Mouse (Mus musculus): ENCODE data around the gene Map4k2. TPM values are rescaled to one million over a fixed set of nuclear protein-coding genes. Genes with fewer than 3 reads are reported as not detected.
"Not testable (repeated sequence)": the region's sequence is repeated elsewhere in the genome, so short reads cannot be mapped to it uniquely, and the experiment has no call there.

Map4k2 gene
- polyA plus RNA-seq, 1 experiment from 2014 or later: 6.8 TPM

GRCm38 (mm10) chr19:6306137-6306551, 34.8 kb upstream of the Map4k2 start, which contains the start of gene Cdc42bpg:
Cdc42bpg (plus strand) TSS chr19:6306456.
- H3K36me3 ChIP-seq (ENCODE audit: inconsistent target): no peaks in the 10 kb centered on the region
- 5% methylated on average over 28 of the region's 38 CpGs for WGBS (ENCODE audit: missing documents)
- peak within 1 kb of the TSS; percentile 17 for H3K4me3 ChIP-seq (ENCODE audit: inconsistent target)
- H3K79me2 ChIP-seq (ENCODE audit: inconsistent target): no peaks in the 10 kb centered on the region
- H3K27ac ChIP-seq: peak within 1 kb of the TSS; percentile 29; the same call in 1 of the 2 replicates

GRCm38 (mm10) chr19:6306586-6306985, 34.3 kb upstream of the Map4k2 start:
- under 1% methylated on average over 28 of the region's 34 CpGs for WGBS (ENCODE audit: missing documents)
- Histone ChIP-seq H3K79me2 (ENCODE audit: inconsistent target) (no peaks in the 10 kb centered on the region), H3K36me3 (ENCODE audit: inconsistent target) (no peaks in the 10 kb centered on the region), H3K4me3 (ENCODE audit: inconsistent target) (peak overlapping the region; percentile 16), H3K27ac (no peak overlapping the region)

GRCm38 (mm10) chr19:6307733-6308531, 33.0 kb upstream of the Map4k2 start:
- Histone ChIP-seq H3K79me2 (ENCODE audit: inconsistent target) (no peaks in the 10 kb centered on the region), H3K27ac (no peak overlapping the region), H3K36me3 (ENCODE audit: inconsistent target) (no peaks in the 10 kb centered on the region), H3K4me3 (ENCODE audit: inconsistent target) (no peak overlapping the region)
- WGBS (ENCODE audit: missing documents): 95% methylated on average over 8 of the region's 9 CpGs

- no peaks in the 10 kb centered on the region for H3K79me2 ChIP-seq (ENCODE audit: inconsistent target)
- H3K4me3 ChIP-seq (ENCODE audit: inconsistent target): no peak overlapping the region
- 94% methylated on average over 5 of the region's 5 CpGs for WGBS (ENCODE audit: missing documents)
- H3K27ac ChIP-seq: no peak overlapping the region
- no peaks in the 10 kb centered on the region for H3K36me3 ChIP-seq (ENCODE audit: inconsistent target)
Observed at GRCm38 (mm10) chr19:6310181-6310580, 30.8 kb upstream of the Map4k2 start.

- H3K79me2 ChIP-seq (ENCODE audit: inconsistent target); H3K27ac ChIP-seq; H3K36me3 ChIP-seq (ENCODE audit: inconsistent target); H3K4me3 ChIP-seq (ENCODE audit: inconsistent target): not testable (repeated sequence)
- 90% methylated on average over 3 of the region's 3 CpGs for WGBS (ENCODE audit: missing documents)
Observed at GRCm38 (mm10) chr19:6311783-6312182, 29.2 kb upstream of the Map4k2 start.

GRCm38 (mm10) chr19:6313796-6314195, 27.1 kb upstream of the Map4k2 start:
- 93% methylated on average over 8 of the region's 8 CpGs for WGBS (ENCODE audit: missing documents)
- no peaks in the 10 kb centered on the region for H3K79me2 ChIP-seq (ENCODE audit: inconsistent target)
- no peak overlapping the region for H3K27ac ChIP-seq
- H3K36me3 ChIP-seq (ENCODE audit: inconsistent target): no peaks in the 10 kb centered on the region
- no peak overlapping the region for H3K4me3 ChIP-seq (ENCODE audit: inconsistent target)

- Histone ChIP-seq H3K79me2 (ENCODE audit: inconsistent target) (no peaks in the 10 kb centered on the region), H3K36me3 (ENCODE audit: inconsistent target) (no peaks in the 10 kb centered on the region), H3K4me3 (ENCODE audit: inconsistent target) (no peak overlapping the region), H3K27ac (no peak overlapping the region)
- WGBS (ENCODE audit: missing documents): 89% methylated on average over 7 of the region's 8 CpGs
Observed at GRCm38 (mm10) chr19:6314513-6314912, 26.4 kb upstream of the Map4k2 start.

- WGBS (ENCODE audit: missing documents): 93% methylated on average over 14 of the region's 14 CpGs
- H3K36me3 ChIP-seq (ENCODE audit: inconsistent target): no peaks in the 10 kb centered on the region
- no peak overlapping the region for H3K27ac ChIP-seq
- H3K79me2 ChIP-seq (ENCODE audit: inconsistent target): no peaks in the 10 kb centered on the region
- no peak overlapping the region for H3K4me3 ChIP-seq (ENCODE audit: inconsistent target)
Observed at GRCm38 (mm10) chr19:6315573-6315972, 25.4 kb upstream of the Map4k2 start.

GRCm38 (mm10) chr19:6318145-6318544, 22.8 kb upstream of the Map4k2 start:
- 97% methylated on average over 11 of the region's 12 CpGs for WGBS (ENCODE audit: missing documents)
- no peaks in the 10 kb centered on the region for H3K36me3 ChIP-seq (ENCODE audit: inconsistent target)
- H3K4me3 ChIP-seq (ENCODE audit: inconsistent target): no peak overlapping the region
- no peak overlapping the region for H3K27ac ChIP-seq
- no peaks in the 10 kb centered on the region for H3K79me2 ChIP-seq (ENCODE audit: inconsistent target)

- H3K36me3 ChIP-seq (ENCODE audit: inconsistent target): no peaks in the 10 kb centered on the region
- no peak overlapping the region for H3K4me3 ChIP-seq (ENCODE audit: inconsistent target)
- 95% methylated on average over 8 of the region's 8 CpGs for WGBS (ENCODE audit: missing documents)
- no peaks in the 10 kb centered on the region for H3K79me2 ChIP-seq (ENCODE audit: inconsistent target)
- H3K27ac ChIP-seq: no peak overlapping the region
Observed at GRCm38 (mm10) chr19:6321358-6321757, 19.6 kb upstream of the Map4k2 start.

- Histone ChIP-seq H3K4me3 (ENCODE audit: inconsistent target) (no peak overlapping the region), H3K27ac (no peak overlapping the region), H3K36me3 (ENCODE audit: inconsistent target) (no peaks in the 10 kb centered on the region), H3K79me2 (ENCODE audit: inconsistent target) (no peaks in the 10 kb centered on the region)
- 94% methylated on average over 33 of the region's 33 CpGs for WGBS (ENCODE audit: missing documents)
Observed at GRCm38 (mm10) chr19:6321786-6322621, 18.9 kb upstream of the Map4k2 start.

- WGBS (ENCODE audit: missing documents): 91% methylated on average over 9 of the region's 9 CpGs
- no peaks in the 10 kb centered on the region for H3K36me3 ChIP-seq (ENCODE audit: inconsistent target)
- H3K27ac ChIP-seq: no peak overlapping the region
Observed at GRCm38 (mm10) chr19:6324751-6325150, 16.2 kb upstream of the Map4k2 start.

GRCm38 (mm10) chr19:6331178-6331577, 9.8 kb upstream of the Map4k2 start:
- WGBS (ENCODE audit: missing documents): 3% methylated on average over 5 of the region's 5 CpGs
- peak overlapping the region; percentile 2; the same call in 1 of the 2 replicates for H3K4me3 ChIP-seq (ENCODE audit: inconsistent target)
- H3K79me2 ChIP-seq (ENCODE audit: inconsistent target): no peaks in the 10 kb centered on the region
- no peaks in the 10 kb centered on the region for H3K36me3 ChIP-seq (ENCODE audit: inconsistent target)
- H3K27ac ChIP-seq: no peak overlapping the region

More at GRCm38 (mm10) chr19:6324751-6325150, 16.2 kb upstream of the Map4k2 start:
- no peak overlapping the region for H3K4me3 ChIP-seq (ENCODE audit: inconsistent target)
- H3K79me2 ChIP-seq (ENCODE audit: inconsistent target): no peaks in the 10 kb centered on the region

- H3K36me3 ChIP-seq (ENCODE audit: inconsistent target): no peaks in the 10 kb centered on the region
- peak overlapping the region; percentile 2; the same call in 1 of the 2 replicates for H3K4me3 ChIP-seq (ENCODE audit: inconsistent target)
- no peaks in the 10 kb centered on the region for H3K79me2 ChIP-seq (ENCODE audit: inconsistent target)
- WGBS (ENCODE audit: missing documents): 34% methylated on average over 12 of the region's 13 CpGs
- H3K27ac ChIP-seq: no peak overlapping the region
Observed at GRCm38 (mm10) chr19:6331719-6332516, 9.0 kb upstream of the Map4k2 start.
